Mouse (Mus musculus): ENCODE measurements around the gene 2310022A10Rik. TPM values are rescaled to one million over a fixed set of nuclear protein-coding genes. Genes with fewer than 3 reads are reported as not detected.
A peak's percentile ranks its signal among the peaks of the same experiment; 100 is the strongest.

The 2310022A10Rik gene
- polyA plus RNA-seq, 1 experiment from 2014 or later: 9.0 TPM

DNA sequence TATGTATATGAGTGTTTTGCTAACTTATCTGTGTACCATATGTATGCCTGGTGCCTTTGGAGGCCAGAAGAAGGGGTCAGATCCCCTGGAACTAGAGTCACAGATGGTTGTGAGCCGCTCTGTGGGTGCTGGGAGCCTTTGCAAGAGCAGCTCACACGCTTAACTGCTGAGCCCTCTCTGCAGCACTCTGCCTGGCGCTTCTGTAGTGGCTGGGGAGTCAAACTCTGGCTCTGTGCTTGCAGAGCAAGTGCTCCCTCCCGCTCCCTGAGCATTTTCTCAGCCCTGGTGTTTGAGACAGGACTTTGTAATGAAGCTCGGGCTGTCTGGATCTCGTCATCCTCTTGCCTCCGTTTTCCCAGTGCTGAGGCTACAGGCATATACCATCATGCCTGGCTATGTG is 45.0 kb downstream of the 2310022A10Rik start:
- ATAC-seq: no peak
- H3K4me3 ChIP-seq (ENCODE audit: low read depth, low read length): no peak overlapping the region
- peaks cover 11% of the 10 kb centered on the region; the same call in 1 of the 2 replicates for H3K4me1 ChIP-seq (replicated peaks; ENCODE audit: control insufficient read depth, insufficient read depth, low read length)
- no peak overlapping the region for H3K27ac ChIP-seq (ENCODE audit: low read depth, low read length)
- no peak overlapping the region for H3K4me2 ChIP-seq (replicated peaks; ENCODE audit: low read depth)
- no peaks in the 10 kb centered on the region for H3K27me3 ChIP-seq (replicated peaks; ENCODE audit: control insufficient read depth, insufficient read depth, low read length)
- no peaks in the 10 kb centered on the region for H3K9me3 ChIP-seq (ENCODE audit: control insufficient read depth)
- H3K36me3 ChIP-seq (ENCODE audit: control insufficient read depth, insufficient read depth): no peaks in the 10 kb centered on the region
- H3K9ac ChIP-seq (ENCODE audit: low read depth, low read length): no peak overlapping the region
- TF ChIP-seq CTCF (IDR thresholded peaks at IDR 0.05; ENCODE audit: low read depth): no peak
- WGBS: 67% methylated on average over 7 of the region's 7 CpGs

DNA sequence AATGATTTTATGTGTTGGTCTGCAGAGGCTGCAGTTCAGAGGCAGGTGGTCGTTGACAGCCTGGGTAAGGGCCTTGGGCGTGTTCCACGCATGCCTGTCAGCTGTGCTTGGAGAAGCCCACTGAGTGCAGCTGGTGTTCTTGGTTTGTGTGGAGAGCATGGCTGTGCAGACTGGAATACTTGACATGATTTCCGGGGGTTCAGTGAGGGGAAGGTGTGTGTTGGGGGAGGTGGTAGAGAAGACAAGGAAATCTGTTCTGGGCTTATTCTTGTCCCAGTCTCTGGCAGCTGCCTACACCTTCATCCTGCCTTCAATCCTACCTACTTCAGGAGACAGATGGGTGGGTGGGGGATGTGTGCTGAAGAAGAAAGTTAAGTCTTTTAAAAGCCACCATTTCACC is 48.6 kb downstream of the 2310022A10Rik start:
- Histone ChIP-seq H3K9ac (ENCODE audit: low read depth, low read length) (no peak overlapping the region), H3K27me3 (replicated peaks; ENCODE audit: control insufficient read depth, insufficient read depth, low read length) (no peaks in the 10 kb centered on the region), H3K36me3 (ENCODE audit: control insufficient read depth, insufficient read depth) (no peaks in the 10 kb centered on the region), H3K9me3 (ENCODE audit: control insufficient read depth) (no peaks in the 10 kb centered on the region), H3K4me1 (replicated peaks; ENCODE audit: control insufficient read depth, insufficient read depth, low read length) (peaks cover 6% of the 10 kb centered on the region; the same call in 1 of the 2 replicates), H3K4me2 (replicated peaks; ENCODE audit: low read depth) (no peak overlapping the region), H3K27ac (ENCODE audit: low read depth, low read length) (no peak overlapping the region), H3K4me3 (ENCODE audit: low read depth, low read length) (no peak overlapping the region)
- TF ChIP-seq CTCF (IDR thresholded peaks at IDR 0.05; ENCODE audit: low read depth): no peak
- 52% methylated on average over 4 of the region's 4 CpGs for WGBS
- no peak for ATAC-seq

DNA sequence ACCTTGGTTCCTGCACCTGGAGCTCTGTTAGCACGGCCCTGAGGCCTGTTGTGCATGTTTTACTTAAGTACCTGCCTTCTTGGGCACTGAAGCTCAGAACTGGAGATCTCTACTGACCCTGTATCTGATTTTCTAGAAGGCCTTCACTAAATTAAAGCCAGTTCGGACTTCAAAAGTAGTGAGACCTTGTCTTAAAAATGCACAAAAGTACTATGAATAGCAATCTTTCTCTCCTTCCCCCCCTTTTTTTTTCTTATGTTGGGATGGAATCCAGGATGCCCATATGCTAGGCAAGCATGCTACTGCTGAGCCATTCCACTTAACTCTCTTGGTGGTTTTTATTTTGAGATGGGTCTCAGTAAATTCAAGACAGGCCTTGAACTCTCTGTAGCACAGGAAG is 49.1 kb downstream of the 2310022A10Rik start:
- ATAC-seq: no peak
- no peak overlapping the region for H3K4me3 ChIP-seq (ENCODE audit: low read depth, low read length)
- no peak overlapping the region for H3K27ac ChIP-seq (ENCODE audit: low read depth, low read length)
- 72% methylated on average over 2 of the region's 2 CpGs for WGBS
- no peak overlapping the region for H3K9ac ChIP-seq (ENCODE audit: low read depth, low read length)
- H3K36me3 ChIP-seq (ENCODE audit: control insufficient read depth, insufficient read depth): no peaks in the 10 kb centered on the region
- H3K27me3 ChIP-seq (replicated peaks; ENCODE audit: control insufficient read depth, insufficient read depth, low read length): no peaks in the 10 kb centered on the region
- no peak overlapping the region for H3K4me2 ChIP-seq (replicated peaks; ENCODE audit: low read depth)
- H3K4me1 ChIP-seq (replicated peaks; ENCODE audit: control insufficient read depth, insufficient read depth, low read length): peaks cover 7% of the 10 kb centered on the region; the same call in 1 of the 2 replicates
- no peak for TF ChIP-seq CTCF (IDR thresholded peaks at IDR 0.05; ENCODE audit: low read depth)
- no peaks in the 10 kb centered on the region for H3K9me3 ChIP-seq (ENCODE audit: control insufficient read depth)

DNA sequence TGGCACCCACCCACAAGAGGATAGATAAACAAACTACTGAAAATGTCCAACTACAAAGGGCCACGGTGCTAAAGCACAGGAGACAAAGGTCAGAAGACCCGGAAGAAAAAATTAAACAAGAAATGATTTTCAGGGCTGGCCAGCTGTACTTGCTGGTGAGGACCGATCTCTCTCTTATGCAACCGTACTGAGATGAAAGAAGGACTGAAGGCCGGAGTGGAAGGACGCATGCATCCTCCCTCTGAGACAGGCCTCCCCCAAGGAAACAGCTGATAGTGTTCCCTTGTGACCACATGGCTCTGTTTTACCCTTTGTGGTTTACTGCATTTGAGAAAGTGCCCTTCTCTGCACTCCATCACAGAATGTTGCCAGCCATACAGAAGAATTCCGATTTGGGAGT is 49.8 kb downstream of the 2310022A10Rik start:
- H3K9ac ChIP-seq (ENCODE audit: low read depth, low read length): no peak overlapping the region
- H3K4me1 ChIP-seq (replicated peaks; ENCODE audit: control insufficient read depth, insufficient read depth, low read length): peaks cover 7% of the 10 kb centered on the region; the same call in 1 of the 2 replicates
- WGBS: 33% methylated on average over 7 of the region's 7 CpGs
- peak overlapping the region; percentile 46; the same call in 1 of the 2 replicates for H3K27ac ChIP-seq (ENCODE audit: low read depth, low read length)
- H3K4me3 ChIP-seq (ENCODE audit: low read depth, low read length): no peak overlapping the region
- no peak overlapping the region for H3K4me2 ChIP-seq (replicated peaks; ENCODE audit: low read depth)
- no peak for TF ChIP-seq CTCF (IDR thresholded peaks at IDR 0.05; ENCODE audit: low read depth)
- no peaks in the 10 kb centered on the region for H3K27me3 ChIP-seq (replicated peaks; ENCODE audit: control insufficient read depth, insufficient read depth, low read length)
- no peaks in the 10 kb centered on the region for H3K36me3 ChIP-seq (ENCODE audit: control insufficient read depth, insufficient read depth)
- H3K9me3 ChIP-seq (ENCODE audit: control insufficient read depth): no peaks in the 10 kb centered on the region
- peak; percentile 17; the same call in 1 of the 2 replicates for ATAC-seq

DNA sequence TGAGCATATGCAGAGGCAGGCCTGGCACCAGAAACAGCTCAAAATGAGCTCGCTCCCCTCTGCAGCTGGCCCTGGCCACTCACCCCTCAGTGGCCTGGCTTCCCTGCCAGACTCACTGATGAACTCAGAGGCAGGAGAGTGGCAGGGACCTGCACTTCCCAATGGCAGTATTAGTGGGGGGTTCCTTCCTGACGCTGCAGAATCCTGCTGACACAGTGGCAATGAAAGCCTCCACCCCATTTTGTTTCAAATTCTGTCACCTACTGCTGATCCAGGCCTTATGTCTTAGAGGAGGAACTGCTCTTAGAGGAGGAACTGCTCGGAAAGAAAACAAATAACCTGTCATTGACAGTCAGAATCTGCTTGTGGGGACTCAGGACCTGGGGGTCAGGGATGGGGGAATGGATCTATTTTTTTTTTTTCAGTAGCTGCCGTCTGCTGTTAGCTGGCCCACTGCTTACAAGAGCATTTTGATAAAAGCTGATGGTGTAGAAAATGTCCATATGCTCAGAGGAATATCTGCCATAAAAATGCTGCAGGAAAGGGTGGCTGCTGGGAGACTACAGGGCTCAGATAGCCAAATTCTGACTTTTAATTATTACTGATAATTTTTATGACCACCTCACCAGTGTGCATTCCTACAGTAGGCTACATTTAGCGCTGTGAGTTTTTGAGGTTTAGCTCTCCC is 51.8 kb downstream of the 2310022A10Rik start:
- 59% methylated on average over 5 of the region's 5 CpGs for WGBS
- no peak overlapping the region for H3K4me2 ChIP-seq (replicated peaks; ENCODE audit: low read depth)
- no peak overlapping the region for H3K4me3 ChIP-seq (ENCODE audit: low read depth, low read length)
- peaks cover 7% of the 10 kb centered on the region; the same call in 1 of the 2 replicates for H3K4me1 ChIP-seq (replicated peaks; ENCODE audit: control insufficient read depth, insufficient read depth, low read length)
- no peak overlapping the region for H3K9ac ChIP-seq (ENCODE audit: low read depth, low read length)
- TF ChIP-seq CTCF (IDR thresholded peaks at IDR 0.05; ENCODE audit: low read depth): no peak
- ATAC-seq: no peak
- H3K36me3 ChIP-seq (ENCODE audit: control insufficient read depth, insufficient read depth): peaks cover 18% of the 10 kb centered on the region
- no peaks in the 10 kb centered on the region for H3K27me3 ChIP-seq (replicated peaks; ENCODE audit: control insufficient read depth, insufficient read depth, low read length)
- H3K27ac ChIP-seq (ENCODE audit: low read depth, low read length): no peak overlapping the region
- H3K9me3 ChIP-seq (ENCODE audit: control insufficient read depth): no peaks in the 10 kb centered on the region

DNA sequence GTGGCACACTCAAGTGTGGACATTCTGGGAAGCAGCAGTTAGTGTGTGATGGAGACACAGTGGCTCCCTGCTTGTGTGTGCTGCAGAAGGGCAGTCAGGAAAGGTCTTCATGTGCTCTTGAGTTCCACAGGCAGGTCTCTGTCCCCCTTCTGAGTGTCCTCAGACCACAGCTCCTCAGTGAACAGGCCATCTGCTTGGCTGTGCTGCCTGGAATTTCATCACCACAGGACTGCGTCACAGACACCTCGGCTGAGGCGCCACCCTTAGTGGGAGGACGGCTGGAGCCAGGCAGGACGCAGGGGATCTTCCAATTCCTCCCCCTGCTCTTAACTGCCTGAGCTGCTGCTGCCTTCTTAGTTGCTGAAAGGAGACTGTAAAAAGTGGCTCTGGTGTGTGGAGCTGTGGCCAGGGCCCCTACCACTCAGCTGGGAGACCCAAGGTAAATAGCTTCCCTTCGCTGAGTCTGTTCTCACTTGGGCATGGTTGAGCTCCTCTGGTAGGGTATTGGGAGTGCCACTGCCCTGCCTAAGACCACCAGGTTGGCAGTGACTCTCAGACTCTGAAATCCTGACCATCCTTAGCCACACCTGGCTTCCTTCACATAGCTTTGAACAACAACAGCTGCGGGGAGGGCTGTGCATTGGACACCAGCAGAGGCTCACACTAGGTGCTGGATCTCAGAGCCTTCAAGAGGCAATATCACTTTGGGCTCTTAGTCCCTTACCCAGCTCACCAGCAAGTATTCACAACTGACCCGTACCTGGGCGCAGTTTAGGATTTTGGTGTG is 52.7 kb downstream of the 2310022A10Rik start:
- Histone ChIP-seq H3K9ac (ENCODE audit: low read depth, low read length) (no peak overlapping the region), H3K27me3 (replicated peaks; ENCODE audit: control insufficient read depth, insufficient read depth, low read length) (no peaks in the 10 kb centered on the region), H3K4me3 (ENCODE audit: low read depth, low read length) (no peak overlapping the region), H3K9me3 (ENCODE audit: control insufficient read depth) (no peaks in the 10 kb centered on the region), H3K27ac (ENCODE audit: low read depth, low read length) (no peak overlapping the region; the same call in 1 of the 2 replicates), H3K4me2 (replicated peaks; ENCODE audit: low read depth) (no peak overlapping the region), H3K36me3 (ENCODE audit: control insufficient read depth, insufficient read depth) (peaks cover 24% of the 10 kb centered on the region), H3K4me1 (replicated peaks; ENCODE audit: control insufficient read depth, insufficient read depth, low read length) (peaks cover 7% of the 10 kb centered on the region; the same call in 1 of the 2 replicates)
- WGBS: 70% methylated on average over 9 of the region's 9 CpGs
- TF ChIP-seq CTCF (IDR thresholded peaks at IDR 0.05; ENCODE audit: low read depth): no peak
- ATAC-seq: no peak
